Mouse (Mus musculus) intestine, postnatal 0 days (tissue): ENCODE measurements around the gene Erbb2. TPM values are rescaled to one million over a fixed set of nuclear protein-coding genes. Genes with fewer than 3 reads are reported as not detected.

ENCODE experiments used
- ATAC-seq: fragments of 200-750 bp; cut with Nextera tagmentation; 2 replicates; pipeline ENCODE4 v1.8.0; 2017; ENCODE audit warnings: mild to moderate bottlenecking, moderate TSS enrichment, moderate library complexity
- H3K27ac ChIP-seq: fragments of 300-500 bp; sonication (generic); 2 replicates; pipeline ENCODE4 v1.5.1; 2014; ENCODE audit warnings: mild to moderate bottlenecking, low read depth, low read length, moderate library complexity
- H3K27me3 ChIP-seq: fragments of 300-500 bp; sonication (generic); replicated peaks from 2 replicates; pipeline ENCODE4 v1.6.1; 2014; ENCODE audit warnings: low read length, mixed read lengths; ENCODE audit not compliant: control insufficient read depth, insufficient read depth
- H3K36me3 ChIP-seq: fragments of 300-500 bp; sonication (generic); 2 replicates; pipeline ENCODE4 v1.6.1; 2014; ENCODE audit warnings: mild to moderate bottlenecking, moderate library complexity; ENCODE audit not compliant: control insufficient read depth, insufficient read depth
- H3K4me1 ChIP-seq: fragments of 300-500 bp; sonication (generic); replicated peaks from 2 replicates; pipeline ENCODE4 v1.6.1; 2014; ENCODE audit warnings: antibody characterized with exemption, low read length, mixed read lengths; ENCODE audit not compliant: control insufficient read depth, insufficient read depth
- H3K4me2 ChIP-seq: fragments of 300-500 bp; sonication (generic); replicated peaks from 2 replicates; pipeline ENCODE4 v1.6.1; 2014; ENCODE audit warnings: low read depth, mild to moderate bottlenecking, moderate library complexity
- H3K4me3 ChIP-seq: fragments of 300-500 bp; sonication (generic); 2 replicates; pipeline ENCODE4 v1.5.1; 2014; ENCODE audit warnings: low read depth, low read length
- H3K9ac ChIP-seq: fragments of 300-500 bp; sonication (generic); 2 replicates; pipeline ENCODE4 v1.6.1; 2014; ENCODE audit warnings: mild to moderate bottlenecking, low read depth, low read length
- H3K9me3 ChIP-seq: fragments of 300-500 bp; sonication (generic); 2 replicates; pipeline ENCODE4 v1.6.1; 2016; ENCODE audit warnings: mixed run types; ENCODE audit not compliant: control insufficient read depth
- CTCF ChIP-seq: sonication (generic); IDR thresholded peaks from 2 replicates; pipeline ENCODE4 v1.5.1; 2016; ENCODE audit warnings: low read depth, mild to moderate bottlenecking, control low read depth, antibody characterized with exemption, moderate library complexity
- WGBS: fragments of 180-500 bp; shearing (Covaris S2); extraction: QIAGEN DNeasy Blood & Tissue Kit; methylation state at CpG from one replicate; pipeline ENCODE4 v1.1.7; 2014; 5-methylcytosine and 5-hydroxymethylcytosine counted together
- polyA plus RNA-seq: library from polyadenylated mRNA; unstranded; fragments of >200 nt; fragmentation: Nextera tagmentation; extraction: Ambion mirVana; gene quantifications from 2 replicates; pipeline ENCODE4 v1.2.1, GENCODE M21; 2015

The Erbb2 gene
- polyA plus RNA-seq, 1 experiment from 2014 or later, result 19.4 TPM

DNA sequence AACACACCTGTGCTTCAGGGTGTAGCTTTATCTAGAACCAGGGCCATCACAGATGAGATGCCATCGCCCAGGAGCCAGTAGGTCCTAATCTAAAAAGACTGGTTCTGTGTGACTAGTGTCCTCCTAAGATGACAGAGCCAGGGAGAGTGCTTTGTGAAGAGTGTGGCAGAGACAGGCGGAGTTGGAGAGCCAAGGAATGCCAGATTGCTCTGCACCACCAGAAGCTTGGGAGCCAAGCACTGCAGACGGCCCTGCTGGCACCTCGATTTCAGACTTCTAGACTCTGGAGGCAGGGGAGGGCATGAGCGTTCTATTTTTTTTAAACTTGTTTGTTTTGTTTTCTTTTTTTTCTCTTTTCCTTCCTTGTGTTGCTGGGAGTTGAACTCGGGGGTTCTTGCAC, 42.9 kb upstream of the Erbb2 start:
- Histone ChIP-seq H3K9ac (0 out of 2 replicates have a peak overlapping the region, but pooled peaks have one; percentile 7), H3K27ac (no peak overlapping the region), H3K4me1 (no peaks in the 10 kb centered on the region), H3K4me2 (no peak overlapping the region), H3K4me3 (no peak overlapping the region), H3K9me3 (no peaks in the 10 kb centered on the region), H3K36me3 (peaks cover 5% of the 10 kb centered on the region; the same call in 1 of the 2 replicates), H3K27me3 (no peaks in the 10 kb centered on the region)
- 74% methylated on average over 6 of the region's 6 CpGs for WGBS
- ATAC-seq, result no peak
- TF ChIP-seq CTCF, result no peak

DNA sequence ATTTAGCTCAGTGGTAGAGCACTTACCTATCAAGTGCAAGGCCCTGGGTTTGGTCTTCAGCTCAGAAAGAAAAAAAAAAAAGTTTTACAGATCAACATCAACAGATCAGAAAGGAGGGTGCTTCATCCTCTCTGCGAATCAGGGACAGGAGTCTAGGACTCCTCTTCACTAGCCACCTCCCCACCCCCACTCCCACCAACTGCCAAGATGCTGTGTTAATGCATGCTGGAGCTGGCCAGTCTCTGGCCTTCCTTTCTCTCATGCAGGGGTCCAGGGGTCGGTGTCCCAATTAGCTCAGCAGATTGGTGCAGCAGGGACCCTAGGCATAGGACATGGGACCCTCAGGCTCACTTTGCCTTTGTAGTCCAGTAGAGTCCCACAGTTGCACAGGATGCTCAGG, 41.7 kb upstream of the Erbb2 start:
- Histone ChIP-seq H3K9me3 (no peaks in the 10 kb centered on the region), H3K4me2 (no peak overlapping the region), H3K27me3 (no peaks in the 10 kb centered on the region), H3K9ac (no peak overlapping the region), H3K4me3 (no peak overlapping the region), H3K4me1 (no peaks in the 10 kb centered on the region), H3K27ac (no peak overlapping the region), H3K36me3 (peaks cover 18% of the 10 kb centered on the region)
- no peak for TF ChIP-seq CTCF
- WGBS, result 86% methylated on average over 2 of the region's 2 CpGs
- no peak for ATAC-seq

DNA sequence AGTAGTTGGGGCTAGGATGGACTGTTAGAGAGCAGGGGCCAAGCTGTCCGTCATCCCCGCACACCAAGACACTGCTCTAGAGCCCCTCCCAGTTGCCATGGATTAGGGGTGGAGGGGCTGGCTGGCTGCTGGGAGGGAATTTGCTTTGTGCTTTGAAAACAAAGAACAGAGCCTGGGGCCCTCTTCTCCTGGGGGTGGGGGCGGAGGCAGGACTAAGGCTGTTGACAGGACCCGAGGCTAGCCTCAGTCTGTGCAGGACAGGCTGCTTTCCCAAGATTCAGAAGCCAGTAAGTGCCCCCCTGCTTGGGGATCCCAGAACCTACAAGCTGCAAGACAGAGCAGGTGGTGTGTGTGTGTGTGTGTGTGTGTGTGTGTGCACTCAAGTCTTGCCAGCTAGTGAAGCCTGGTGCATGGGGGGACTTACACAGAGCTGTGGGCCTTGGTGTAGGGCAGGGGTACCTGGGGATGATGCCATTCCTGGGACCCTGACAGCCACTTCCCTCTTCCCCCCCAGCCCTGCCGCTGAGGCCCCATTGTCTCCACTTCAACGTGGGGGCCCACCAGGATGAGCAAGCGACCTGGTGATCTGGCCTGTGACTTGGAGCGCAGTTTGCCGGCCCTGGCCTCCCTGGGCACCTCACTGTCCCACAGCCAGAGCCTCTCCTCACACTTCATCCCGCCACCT, 40.6 kb upstream of the Erbb2 start:
- Histone ChIP-seq H3K4me2 (no peak overlapping the region), H3K36me3 (peaks cover 29% of the 10 kb centered on the region), H3K4me3 (no peak overlapping the region), H3K9me3 (no peaks in the 10 kb centered on the region), H3K9ac (no peak overlapping the region), H3K27ac (no peak overlapping the region), H3K27me3 (no peaks in the 10 kb centered on the region), H3K4me1 (no peaks in the 10 kb centered on the region)
- no peak for ATAC-seq
- WGBS, result 67% methylated on average over 10 of the region's 10 CpGs
- no peak for TF ChIP-seq CTCF

- ATAC-seq, result 0 out of 2 replicates have a peak, but pooled peaks have one; percentile 21
- peaks cover 36% of the 10 kb centered on the region for H3K36me3 ChIP-seq
- peak; percentile 95 for TF ChIP-seq CTCF
- H3K4me2 ChIP-seq, result no peak overlapping the region
- no peaks in the 10 kb centered on the region for H3K27me3 ChIP-seq
- no peaks in the 10 kb centered on the region for H3K4me1 ChIP-seq
- no peaks in the 10 kb centered on the region for H3K9me3 ChIP-seq
- WGBS, result 9% methylated on average over 2 of the region's 2 CpGs
- H3K4me3 ChIP-seq, result no peak overlapping the region
- H3K27ac ChIP-seq, result no peak overlapping the region
- H3K9ac ChIP-seq, result no peak overlapping the region
Observed at GRCm38 (mm10) chr11:98372406-98372805, 39.9 kb upstream of the Erbb2 start.

GRCm38 (mm10) chr11:98373244-98373643, 39.0 kb upstream of the Erbb2 start:
- Histone ChIP-seq H3K9me3 (no peaks in the 10 kb centered on the region), H3K27ac (no peak overlapping the region), H3K4me2 (no peak overlapping the region), H3K27me3 (no peaks in the 10 kb centered on the region), H3K4me1 (no peaks in the 10 kb centered on the region), H3K4me3 (no peak overlapping the region), H3K36me3 (peaks cover 44% of the 10 kb centered on the region), H3K9ac (no peak overlapping the region)
- 85% methylated on average over 6 of the region's 6 CpGs for WGBS
- no peak for ATAC-seq
- TF ChIP-seq CTCF, result no peak

DNA sequence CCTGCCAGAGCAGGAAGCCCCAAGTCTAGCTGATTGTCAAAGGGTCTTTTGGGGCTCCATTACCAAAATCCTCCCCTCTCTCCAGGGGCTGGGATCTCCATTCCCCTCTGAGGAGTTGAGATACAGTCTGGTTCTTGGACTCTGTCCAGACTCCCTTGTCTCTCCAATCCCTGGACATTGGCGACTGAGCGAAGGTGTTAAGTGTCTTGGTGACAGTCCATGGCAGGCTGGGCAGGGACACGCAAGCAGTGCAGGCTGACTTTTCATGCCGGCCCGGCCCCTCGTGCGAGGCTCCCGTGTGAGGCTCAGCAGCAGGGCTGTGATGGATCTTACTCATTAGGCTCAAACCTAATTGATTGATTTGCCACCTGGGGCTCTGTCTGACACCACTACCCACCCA, 38.0 kb upstream of the Erbb2 start:
- ATAC-seq, result no peak
- H3K27me3 ChIP-seq, result no peaks in the 10 kb centered on the region
- no peak overlapping the region for H3K4me2 ChIP-seq
- 89% methylated on average over 8 of the region's 8 CpGs for WGBS
- no peak for TF ChIP-seq CTCF
- no peaks in the 10 kb centered on the region for H3K9me3 ChIP-seq
- H3K4me1 ChIP-seq, result no peaks in the 10 kb centered on the region
- no peak overlapping the region for H3K4me3 ChIP-seq
- H3K36me3 ChIP-seq, result peaks cover 55% of the 10 kb centered on the region
- H3K27ac ChIP-seq, result no peak overlapping the region
- no peak overlapping the region for H3K9ac ChIP-seq
